Mouse (Mus musculus) heart, adult 2 months (tissue): ENCODE measurements around the gene Nudt19.

ENCODE experiments used
- CTCF ChIP-seq: fragments of 200-600 bp; IDR thresholded peaks from 2 replicates; pipeline ENCODE4 v1.8.1; 2022; ENCODE audit warnings: antibody characterized with exemption, mild to moderate bottlenecking, moderate library complexity
- POLR2A ChIP-seq: fragments of 200-500 bp; IDR thresholded peaks from 2 replicates; pipeline ENCODE4 v1.6.1; 2011; ENCODE audit warnings: mild to moderate bottlenecking, low read depth, low read length, control low read depth; ENCODE audit not compliant: insufficient read depth

DNA sequence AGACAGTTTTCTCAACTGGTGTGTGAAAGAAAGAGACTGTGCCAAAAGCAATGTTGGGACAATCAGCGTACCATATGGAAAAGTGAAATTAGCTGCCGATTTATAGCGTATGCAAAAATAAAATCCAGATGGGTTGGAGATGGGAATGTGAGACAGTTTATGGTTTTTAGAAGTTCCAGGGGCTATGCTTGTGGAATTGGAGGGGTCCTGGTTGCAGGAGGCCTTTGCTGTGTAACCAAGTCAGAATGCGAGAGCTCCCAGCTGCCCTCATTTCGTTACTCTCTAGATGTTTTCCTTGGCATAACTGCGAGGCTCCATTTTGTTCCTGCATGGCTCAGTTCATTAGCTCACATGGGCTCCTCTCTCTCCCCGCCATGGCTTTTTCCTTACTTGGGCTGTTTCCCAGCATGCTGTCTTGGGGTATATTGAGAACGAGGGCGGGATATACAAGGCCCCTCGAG, 34.7 kb upstream of the Nudt19 start:
- no peak for TF ChIP-seq POLR2A
- no peak for TF ChIP-seq CTCF
